Mouse (Mus musculus) kidney, adult 2 months (tissue): Measurements from ENCODE around the gene Stat2. TPM values are rescaled to one million over a fixed set of nuclear protein-coding genes. Genes with fewer than 3 reads are reported as not detected.

Source experiments
- DNase-seq: peaks from one replicate; pipeline ENCODE4 v3.0.0; 2021
- H3K27ac ChIP-seq: fragments of 200-500 bp; 2 replicates; pipeline ENCODE4 v1.5.1; 2012; ENCODE audit warnings: low read depth, low read length, control low read depth, inconsistent platforms; ENCODE audit not compliant: insufficient read depth
- H3K27me3 ChIP-seq: fragments of 200-500 bp; replicated peaks from 2 replicates; pipeline ENCODE4 v1.6.1; 2012; ENCODE audit warnings: mild to moderate bottlenecking, moderate library complexity, low read length, inconsistent platforms; ENCODE audit not compliant: control insufficient read depth, insufficient read depth
- H3K36me3 ChIP-seq: fragments of 200-500 bp; 2 replicates; pipeline ENCODE4 v1.6.1; 2012; ENCODE audit warnings: mild to moderate bottlenecking, moderate library complexity, low read length, inconsistent platforms; ENCODE audit not compliant: control insufficient read depth, insufficient read depth
- H3K4me1 ChIP-seq: fragments of 200-500 bp; 2 replicates; pipeline ENCODE4 v1.6.1; 2011; ENCODE audit warnings: low read length; ENCODE audit not compliant: control insufficient read depth, insufficient read depth
- H3K4me3 ChIP-seq: fragments of 200-500 bp; 2 replicates; pipeline ENCODE4 v1.5.1; 2011; ENCODE audit warnings: mild to moderate bottlenecking, low read depth, low read length, control low read depth; ENCODE audit not compliant: insufficient read depth
- CTCF ChIP-seq: fragments of 200-500 bp; conservative IDR thresholded peaks from 2 replicates; pipeline ENCODE4 v1.5.1; 2011; ENCODE audit warnings: low read depth, mild to moderate bottlenecking, control low read depth, low read length, moderate library complexity, mixed read lengths; ENCODE audit not compliant: insufficient read depth, insufficient read length
- POLR2A ChIP-seq: fragments of 200-500 bp; IDR thresholded peaks from one replicate; pipeline ENCODE4 v1.6.1; 2011; ENCODE audit warnings: low read depth, low read length, control low read depth
- WGBS: fragments of 180-500 bp; shearing (Covaris S2); methylation state at CpG from one replicate; pipeline ENCODE4 v1.1.7; 2018; 5-methylcytosine and 5-hydroxymethylcytosine counted together
- polyA plus RNA-seq: library from polyadenylated mRNA; depleted of rRNA; stranded (reverse); fragments of >200 nt; gene quantifications from 2 replicates; pipeline ENCODE4 v1.2.3, GENCODE M21; 2012

The Stat2 gene
- polyA plus RNA-seq, 1 experiment = 18.6 TPM

DNA sequence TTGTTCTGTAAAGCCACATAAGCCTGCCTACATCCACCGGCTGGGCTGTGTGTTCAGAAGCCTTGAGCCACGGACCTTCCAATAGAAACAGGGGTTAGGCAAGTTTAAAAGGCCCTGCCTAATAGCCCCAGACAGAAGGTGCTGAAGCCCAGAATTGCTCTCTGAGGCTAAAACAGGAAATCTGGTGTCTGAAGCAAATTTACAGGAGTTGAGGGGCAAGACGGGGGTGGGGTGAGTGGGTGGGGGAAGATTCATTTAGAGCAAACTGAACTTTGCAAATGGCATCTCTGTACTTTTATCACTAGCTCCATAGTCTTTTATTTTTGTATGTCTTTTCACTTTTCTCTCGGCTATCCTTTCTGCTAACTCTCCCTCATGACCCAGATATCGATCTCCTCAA, 39.2 kb upstream of the Stat2 start:
- 9% methylated on average over 5 of the region's 5 CpGs for WGBS
- Histone ChIP-seq H3K4me3 (no peak overlapping the region), H3K27me3 (no peaks in the 10 kb centered on the region), H3K36me3 (no peaks in the 10 kb centered on the region), H3K4me1 (no peaks in the 10 kb centered on the region), H3K27ac (no peak overlapping the region)
- DNase-seq = no peak
- TF ChIP-seq CTCF = no peak
- no peak for TF ChIP-seq POLR2A

DNA sequence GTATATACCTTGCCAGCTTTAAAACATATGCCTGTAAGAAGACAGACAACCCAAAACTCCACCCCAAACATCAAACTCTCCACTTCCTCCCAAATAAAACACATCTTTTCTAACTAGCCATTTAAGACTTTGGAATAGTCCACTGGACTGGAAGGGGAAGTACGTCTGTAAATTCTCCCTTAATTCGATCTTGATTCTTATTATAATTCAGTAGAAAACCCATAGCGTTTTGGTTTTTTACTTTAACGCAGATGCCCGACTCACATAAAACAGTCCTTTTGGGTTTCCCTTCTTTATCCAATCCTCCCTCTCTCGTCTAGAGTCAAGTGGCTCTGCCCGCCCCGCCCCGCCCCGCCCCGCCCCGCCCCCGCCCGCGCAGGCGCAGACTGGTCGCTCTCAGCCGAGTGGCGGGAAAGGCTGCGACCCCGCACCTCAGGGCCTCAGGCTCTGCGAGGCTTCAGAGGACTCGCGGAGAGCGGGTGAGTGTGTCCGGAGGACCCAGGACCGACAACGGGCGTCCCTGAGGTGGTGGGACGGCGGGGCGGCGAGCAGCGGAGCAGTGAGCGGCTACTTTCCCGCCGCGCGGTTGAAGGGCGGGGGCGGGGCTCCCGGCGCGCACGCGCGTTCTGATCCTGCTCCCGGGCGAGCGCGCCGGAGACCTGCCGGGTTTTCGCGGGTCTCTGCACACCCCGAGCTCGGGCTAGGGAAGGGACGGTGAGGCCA, 38.5 kb upstream of the Stat2 start, which contains the start of gene Timeless:
Gene Timeless, plus strand, starts transcription at position 369 of the 723 bp plus-strand sequence.
- Histone ChIP-seq H3K27ac (peak within 1 kb of the TSS; percentile 91), H3K4me3 (peak within 1 kb of the TSS; percentile 98), H3K36me3 (no peaks in the 10 kb centered on the region), H3K4me1 (no peaks in the 10 kb centered on the region), H3K27me3 (no peaks in the 10 kb centered on the region)
- TF ChIP-seq POLR2A (peak; percentile 24), CTCF (no peak)
- peak; percentile 90 for DNase-seq
- under 1% methylated on average over 58 of the region's 58 CpGs for WGBS

DNA sequence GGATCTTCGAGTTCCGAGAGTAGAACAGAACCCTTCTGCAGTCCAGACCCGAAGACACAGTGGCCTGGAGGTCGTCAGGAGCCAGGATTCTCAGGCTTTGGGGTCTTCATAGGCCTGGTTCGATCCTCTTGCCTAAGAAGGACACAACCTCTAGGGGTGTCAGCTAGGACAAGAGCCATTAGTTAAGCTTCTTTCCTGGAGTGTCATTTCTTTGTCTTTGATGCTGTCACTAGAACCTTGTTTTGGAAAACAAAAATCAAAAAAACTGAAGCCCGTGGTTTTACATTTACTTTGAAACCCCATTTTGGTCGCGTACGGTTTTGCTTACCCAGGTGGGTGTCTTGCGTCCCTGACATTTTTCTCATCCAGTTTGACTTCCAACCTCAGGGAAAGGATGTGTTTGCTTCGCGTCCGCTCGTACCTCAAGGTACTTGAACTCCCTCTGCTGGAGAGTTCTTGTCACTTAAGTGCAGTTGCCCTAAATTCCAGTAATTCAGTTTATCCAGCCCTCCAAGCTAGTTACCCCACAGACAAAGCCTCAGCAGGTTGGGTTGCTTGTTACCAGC, 37.9 kb upstream of the Stat2 start:
- WGBS = 0% methylated on average over 14 of the region's 14 CpGs
- no peaks in the 10 kb centered on the region for H3K27me3 ChIP-seq
- no peaks in the 10 kb centered on the region for H3K36me3 ChIP-seq
- H3K27ac ChIP-seq = peak overlapping the region; percentile 91
- no peaks in the 10 kb centered on the region for H3K4me1 ChIP-seq
- peak; percentile 86 for DNase-seq
- TF ChIP-seq CTCF (peak; percentile 90), POLR2A (no peak)
- peak overlapping the region; percentile 98 for H3K4me3 ChIP-seq

DNA sequence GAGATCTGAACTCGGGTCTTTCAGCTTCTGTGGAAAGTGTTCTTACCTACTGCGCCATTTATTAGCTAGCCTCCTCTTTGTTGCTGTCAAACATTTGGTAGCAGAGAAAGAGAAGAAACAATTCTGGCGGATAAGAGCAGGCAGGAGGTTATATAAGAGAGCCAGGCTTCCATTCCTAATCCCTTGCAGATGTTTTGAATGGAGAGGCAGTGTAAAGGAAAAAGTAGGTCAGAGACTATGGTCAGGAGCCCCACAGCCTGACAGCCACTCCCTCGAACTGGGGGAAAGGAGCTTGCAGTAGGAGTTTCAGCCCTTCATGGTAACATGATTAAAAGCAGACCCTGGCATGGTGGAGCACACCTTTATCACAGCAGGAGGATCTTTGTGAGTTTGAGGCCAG, 34.0 kb upstream of the Stat2 start:
- Histone ChIP-seq H3K4me3 (no peak overlapping the region), H3K36me3 (no peaks in the 10 kb centered on the region), H3K27me3 (no peaks in the 10 kb centered on the region), H3K27ac (no peak overlapping the region), H3K4me1 (no peaks in the 10 kb centered on the region)
- no peak for TF ChIP-seq CTCF
- TF ChIP-seq POLR2A = no peak
- WGBS = 75% methylated on average over 4 of the region's 4 CpGs
- no peak for DNase-seq

DNA sequence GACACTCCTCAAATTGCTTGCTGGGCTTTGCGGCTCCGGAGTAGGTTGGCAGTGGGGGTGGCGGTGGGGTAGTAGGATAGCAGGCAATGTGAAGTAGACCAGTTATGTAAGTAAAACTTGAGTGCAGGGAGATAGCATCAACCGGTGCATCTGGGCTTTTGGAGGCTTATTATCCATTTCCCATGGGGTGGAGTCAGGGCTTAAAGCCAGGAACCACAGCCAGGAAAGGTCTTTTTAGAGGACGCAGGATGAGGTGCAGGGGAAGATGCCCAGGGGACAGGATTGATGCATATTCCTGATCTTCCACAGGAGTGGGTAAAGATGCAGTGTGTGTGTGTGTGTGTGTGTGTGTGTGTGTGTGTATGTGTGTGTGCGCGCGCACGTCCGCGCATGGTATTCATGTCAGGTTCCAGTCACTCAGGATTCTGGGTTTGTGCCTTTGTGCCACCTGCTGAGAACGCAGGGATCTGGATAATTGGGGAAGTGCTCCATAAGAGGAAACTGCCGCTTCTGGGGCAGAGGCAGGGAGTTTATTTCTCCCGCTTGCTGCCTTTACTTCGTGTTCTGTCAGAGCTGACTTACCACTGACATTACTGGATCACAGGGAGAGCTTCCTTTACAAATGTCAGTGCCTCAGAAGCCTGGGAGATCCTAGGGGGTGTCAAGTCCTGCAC, 32.4 kb upstream of the Stat2 start:
- no peak overlapping the region for H3K27ac ChIP-seq
- TF ChIP-seq CTCF = no peak
- no peak for TF ChIP-seq POLR2A
- DNase-seq = peak; percentile 45
- H3K36me3 ChIP-seq = no peaks in the 10 kb centered on the region
- H3K4me3 ChIP-seq = no peak overlapping the region
- no peaks in the 10 kb centered on the region for H3K27me3 ChIP-seq
- H3K4me1 ChIP-seq = no peaks in the 10 kb centered on the region
- WGBS = 70% methylated on average over 15 of the region's 15 CpGs

DNA sequence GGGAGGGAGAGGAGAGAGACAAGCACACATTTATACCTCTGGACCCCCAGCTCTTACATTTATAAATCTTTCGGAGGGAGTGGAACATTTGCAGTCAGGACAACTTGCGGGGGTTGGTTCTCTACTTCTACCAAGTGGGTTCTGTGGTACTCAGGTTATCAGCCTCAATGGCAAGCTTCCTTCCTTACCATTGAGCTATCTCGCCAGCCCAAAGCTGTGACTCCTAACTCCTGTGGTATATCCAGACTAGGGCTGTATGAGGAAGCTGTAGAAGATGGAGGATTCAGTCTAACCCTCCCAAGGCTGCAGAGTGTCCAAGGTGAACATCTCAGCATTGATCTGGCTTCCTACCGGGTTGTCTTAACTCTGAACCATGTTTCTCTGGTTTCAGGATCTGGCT, 31.2 kb upstream of the Stat2 start:
- H3K4me3 ChIP-seq = no peak overlapping the region
- WGBS = 98% methylated on average over 4 of the region's 4 CpGs

DNA sequence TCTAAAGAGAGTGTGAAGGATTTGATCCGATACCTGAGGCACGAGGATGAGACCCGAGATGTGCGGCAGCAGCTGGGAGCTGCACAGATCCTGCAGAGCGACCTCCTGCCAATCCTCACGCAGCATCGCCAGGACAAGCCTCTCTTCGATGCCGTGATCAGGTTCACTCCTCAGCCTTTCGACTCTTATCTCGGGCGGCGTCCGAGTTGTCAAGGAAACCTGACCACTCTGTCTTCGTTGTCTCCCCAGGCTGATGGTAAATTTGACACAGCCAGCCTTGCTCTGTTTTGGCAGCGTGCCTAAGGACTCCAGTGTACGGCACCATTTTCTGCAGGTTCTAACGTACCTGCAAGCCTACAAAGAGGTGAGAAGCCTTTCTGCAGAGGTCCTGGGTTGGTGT, 30.2 kb upstream of the Stat2 start:
- Histone ChIP-seq H3K27me3 (no peaks in the 10 kb centered on the region), H3K4me1 (no peaks in the 10 kb centered on the region), H3K27ac (no peak overlapping the region), H3K36me3 (no peaks in the 10 kb centered on the region), H3K4me3 (no peak overlapping the region)
- TF ChIP-seq CTCF = no peak
- TF ChIP-seq POLR2A = no peak
- DNase-seq = no peak
- WGBS = 93% methylated on average over 18 of the region's 18 CpGs

More for the DNA sequence above, 31.2 kb upstream of the Stat2 start:
- no peak for DNase-seq
- Histone ChIP-seq H3K27me3 (no peaks in the 10 kb centered on the region), H3K27ac (no peak overlapping the region), H3K4me1 (no peaks in the 10 kb centered on the region), H3K36me3 (no peaks in the 10 kb centered on the region)
- no peak for TF ChIP-seq CTCF
- no peak for TF ChIP-seq POLR2A
